Mouse (Mus musculus): ENCODE measurements around the gene Gm44790.

DNA sequence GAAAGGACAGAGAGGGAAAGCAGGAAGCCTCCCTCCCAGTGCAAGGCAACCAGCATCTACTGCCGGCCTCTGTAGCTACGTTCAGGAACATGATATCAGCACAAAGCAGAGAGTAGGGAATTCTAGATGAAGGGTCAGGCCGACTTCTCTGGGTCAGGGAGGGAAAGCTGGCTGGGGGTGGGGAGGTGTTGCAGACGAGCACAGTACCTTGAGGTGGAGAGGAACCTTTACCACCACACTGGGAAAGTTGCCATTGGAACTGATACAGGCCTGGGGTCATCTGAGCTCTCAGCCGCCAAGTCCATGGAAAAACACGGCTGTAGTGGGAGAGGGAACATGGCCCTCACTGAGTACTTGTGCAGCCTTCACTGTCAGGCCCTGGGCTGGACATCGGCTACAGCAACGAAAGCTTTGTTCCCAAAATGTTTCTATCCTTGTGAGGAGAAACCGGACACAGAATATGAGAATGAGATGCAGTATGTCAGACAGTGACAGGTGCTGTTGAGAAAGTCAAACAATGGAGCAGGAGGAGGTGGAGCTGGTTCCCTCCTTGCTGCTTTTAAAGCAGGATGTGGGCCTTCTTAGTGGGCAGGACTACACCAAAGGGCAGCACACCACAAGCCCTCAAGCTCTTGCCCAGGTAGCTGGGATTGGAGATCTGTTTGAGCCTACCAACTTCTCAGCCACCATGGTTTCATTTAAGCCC is 49.2 kb downstream of the Gm44790 start:
- TF ChIP-seq POLR2A (IDR thresholded peaks at IDR 0.05; ENCODE audit: extremely low read depth, insufficient read depth, low read length) (no peak), CTCF (IDR thresholded peaks at IDR 0.05; ENCODE audit: low read depth, low read length) (no peak)
